Mouse (Mus musculus) midbrain, embryonic 11.5 days (tissue): ENCODE data around the gene Mdga1. TPM values are rescaled to one million over a fixed set of nuclear protein-coding genes. Genes with fewer than 3 reads are reported as not detected.

Experiments used
- ATAC-seq: fragments of 200-750 bp; cut with Nextera tagmentation; 2 replicates; pipeline ENCODE4 v1.8.0; 2017; ENCODE audit warnings: moderate TSS enrichment, moderate library complexity; ENCODE audit not compliant: low FRiP score
- DNase-seq: peaks from one replicate; pipeline ENCODE4 v3.0.0; 2015; ENCODE audit warnings: low spot score; ENCODE audit errors: missing footprints
- H3K27ac ChIP-seq: fragments of 300-500 bp; sonication (generic); 2 replicates; pipeline ENCODE4 v1.5.1; 2014; ENCODE audit warnings: low read depth, low read length
- H3K27me3 ChIP-seq: fragments of 300-500 bp; sonication (generic); 2 replicates; pipeline ENCODE4 v1.6.1; 2014; ENCODE audit warnings: mild to moderate bottlenecking, low read length, moderate library complexity, mixed read lengths; ENCODE audit not compliant: control insufficient read depth, insufficient read depth
- H3K36me3 ChIP-seq: fragments of 300-500 bp; sonication (generic); 2 replicates; pipeline ENCODE4 v1.6.1; 2014; ENCODE audit warnings: mild to moderate bottlenecking, low read length, moderate library complexity, mixed read lengths; ENCODE audit not compliant: control insufficient read depth, insufficient read depth
- H3K4me1 ChIP-seq: fragments of 300-500 bp; sonication (generic); 2 replicates; pipeline ENCODE4 v1.6.1; 2014; ENCODE audit warnings: low read length; ENCODE audit not compliant: control insufficient read depth, insufficient read depth
- H3K4me2 ChIP-seq: fragments of 300-500 bp; sonication (generic); 2 replicates; pipeline ENCODE4 v1.6.1; 2014; ENCODE audit warnings: mild to moderate bottlenecking, moderate library complexity
- H3K4me3 ChIP-seq: fragments of 300-500 bp; sonication (generic); 2 replicates; pipeline ENCODE4 v1.5.1; 2014; ENCODE audit warnings: low read depth, low read length
- H3K9ac ChIP-seq: fragments of 300-500 bp; sonication (generic); 2 replicates; pipeline ENCODE4 v1.6.1; 2014; ENCODE audit warnings: low read length
- H3K9me3 ChIP-seq: fragments of 300-500 bp; sonication (generic); 2 replicates; pipeline ENCODE4 v1.6.1; 2016; ENCODE audit warnings: low read length; ENCODE audit not compliant: control insufficient read depth
- WGBS: fragments of 180-500 bp; shearing (Covaris S2); extraction: QIAGEN DNeasy Blood & Tissue Kit; methylation state at CpG from one replicate; pipeline ENCODE4 v1.1.7; 2014; 5-methylcytosine and 5-hydroxymethylcytosine counted together
- polyA plus RNA-seq: library from polyadenylated mRNA; unstranded; fragments of >200 nt; fragmentation: Nextera tagmentation; extraction: Ambion mirVana; gene quantifications from 2 replicates; pipeline ENCODE4 v1.2.1, GENCODE M21; 2014

Mdga1 gene
- polyA plus RNA-seq, 1 experiment from 2014 or later, result 6.5 TPM

GRCm38 (mm10) chr17:29852846-29853486 lies 116.9 kb downstream of the Mdga1 start:
- H3K36me3 ChIP-seq, result no peaks in the 10 kb centered on the region
- no peak overlapping the region for H3K9ac ChIP-seq
- no peaks in the 10 kb centered on the region for H3K4me1 ChIP-seq
- no peak overlapping the region for H3K27ac ChIP-seq
- H3K4me3 ChIP-seq, result no peak overlapping the region
- H3K4me2 ChIP-seq, result no peak overlapping the region
- H3K27me3 ChIP-seq, result no peaks in the 10 kb centered on the region
- WGBS, result 50% methylated on average over 8 of the region's 8 CpGs
- H3K9me3 ChIP-seq, result no peaks in the 10 kb centered on the region
- ATAC-seq (no peak), DNase-seq (no peak)

GRCm38 (mm10) chr17:29849436-29849797 lies 120.5 kb downstream of the Mdga1 start:
- no peak overlapping the region for H3K4me2 ChIP-seq
- no peak overlapping the region for H3K9ac ChIP-seq
- no peaks in the 10 kb centered on the region for H3K36me3 ChIP-seq
- DNase-seq, result no peak
- 81% methylated on average over 12 of the region's 13 CpGs for WGBS
- no peaks in the 10 kb centered on the region for H3K9me3 ChIP-seq
- no peak overlapping the region for H3K27ac ChIP-seq
- ATAC-seq, result no peak
- no peak overlapping the region for H3K4me3 ChIP-seq
- H3K27me3 ChIP-seq, result no peaks in the 10 kb centered on the region
- no peaks in the 10 kb centered on the region for H3K4me1 ChIP-seq

- peak; percentile 40; the same call in 1 of the 2 replicates for ATAC-seq
- H3K9me3 ChIP-seq, result no peaks in the 10 kb centered on the region
- no peak overlapping the region for H3K4me3 ChIP-seq
- H3K4me1 ChIP-seq, result no peaks in the 10 kb centered on the region
- WGBS, result 28% methylated on average over 17 of the region's 17 CpGs
- DNase-seq, result peak; percentile 97
- no peak overlapping the region for H3K27ac ChIP-seq
- H3K4me2 ChIP-seq, result no peak overlapping the region
- no peaks in the 10 kb centered on the region for H3K27me3 ChIP-seq
- no peak overlapping the region for H3K9ac ChIP-seq
- H3K36me3 ChIP-seq, result no peaks in the 10 kb centered on the region
These were observed 121.0 kb downstream of the Mdga1 start for GRCm38 (mm10) chr17:29848793-29849435.

- no peak overlapping the region for H3K27ac ChIP-seq
- H3K36me3 ChIP-seq, result no peaks in the 10 kb centered on the region
- H3K27me3 ChIP-seq, result no peaks in the 10 kb centered on the region
- WGBS, result 44% methylated on average over 8 of the region's 8 CpGs
- H3K9me3 ChIP-seq, result no peaks in the 10 kb centered on the region; the same call in 1 of the 2 replicates
- DNase-seq (no peak), ATAC-seq (no peak)
- H3K9ac ChIP-seq, result no peak overlapping the region
- no peak overlapping the region for H3K4me2 ChIP-seq
- peaks cover 2% of the 10 kb centered on the region; the same call in 1 of the 2 replicates for H3K4me1 ChIP-seq
- H3K4me3 ChIP-seq, result no peak overlapping the region
These were observed 122.6 kb downstream of the Mdga1 start for GRCm38 (mm10) chr17:29847291-29847690.

- no peak overlapping the region for H3K4me2 ChIP-seq
- DNase-seq (no peak), ATAC-seq (no peak)
- H3K9me3 ChIP-seq, result no peaks in the 10 kb centered on the region; the same call in 1 of the 2 replicates
- no peak overlapping the region for H3K4me3 ChIP-seq
- WGBS, result 85% methylated on average over 15 of the region's 15 CpGs
- peaks cover 7% of the 10 kb centered on the region for H3K4me1 ChIP-seq
- H3K27ac ChIP-seq, result no peak overlapping the region
- H3K9ac ChIP-seq, result no peak overlapping the region
- no peaks in the 10 kb centered on the region for H3K36me3 ChIP-seq
- H3K27me3 ChIP-seq, result no peaks in the 10 kb centered on the region
These were observed 123.6 kb downstream of the Mdga1 start for GRCm38 (mm10) chr17:29846284-29846683.

- no peaks in the 10 kb centered on the region for H3K27me3 ChIP-seq
- no peak overlapping the region for H3K4me3 ChIP-seq
- WGBS, result 95% methylated on average over 6 of the region's 6 CpGs
- no peak overlapping the region for H3K27ac ChIP-seq
- no peak overlapping the region for H3K9ac ChIP-seq
- no peaks in the 10 kb centered on the region for H3K36me3 ChIP-seq
- DNase-seq (no peak), ATAC-seq (no peak)
- no peak overlapping the region for H3K4me2 ChIP-seq
- no peaks in the 10 kb centered on the region; the same call in 1 of the 2 replicates for H3K9me3 ChIP-seq
- peaks cover 7% of the 10 kb centered on the region for H3K4me1 ChIP-seq
These were observed 124.9 kb downstream of the Mdga1 start for GRCm38 (mm10) chr17:29844949-29845348.

- H3K9me3 ChIP-seq, result no peaks in the 10 kb centered on the region; the same call in 1 of the 2 replicates
- no peak overlapping the region for H3K4me2 ChIP-seq
- H3K36me3 ChIP-seq, result no peaks in the 10 kb centered on the region
- no peak overlapping the region for H3K4me3 ChIP-seq
- no peak for DNase-seq
- no peaks in the 10 kb centered on the region for H3K27me3 ChIP-seq
- no peak overlapping the region for H3K9ac ChIP-seq
- ATAC-seq, result no peak
- peaks cover 7% of the 10 kb centered on the region for H3K4me1 ChIP-seq
- H3K27ac ChIP-seq, result no peak overlapping the region
- 89% methylated on average over 7 of the region's 7 CpGs for WGBS
These were observed 126.3 kb downstream of the Mdga1 start for GRCm38 (mm10) chr17:29843419-29844162.

- peak overlapping the region; percentile 49; the same call in 1 of the 2 replicates for H3K9ac ChIP-seq
- peak overlapping the region; percentile 70 for H3K4me2 ChIP-seq
- WGBS, result 5% methylated on average over 42 of the region's 46 CpGs
- ATAC-seq (peak; percentile 62), DNase-seq (peak; percentile 92)
- no peaks in the 10 kb centered on the region; the same call in 1 of the 2 replicates for H3K9me3 ChIP-seq
- H3K27ac ChIP-seq, result no peak overlapping the region
- no peaks in the 10 kb centered on the region for H3K36me3 ChIP-seq
- H3K4me1 ChIP-seq, result peaks cover 17% of the 10 kb centered on the region
- no peaks in the 10 kb centered on the region for H3K27me3 ChIP-seq
- peak overlapping the region; percentile 34 for H3K4me3 ChIP-seq
These were observed 127.9 kb downstream of the Mdga1 start for GRCm38 (mm10) chr17:29841781-29842690.
